In genomic region chr2:126897511-126897910, GRCm38 (mm10) we compare ENCODE assay signal across 21 mouse cellular contexts. TPM values are rescaled to one million over a fixed set of nuclear protein-coding genes. Genes with fewer than 3 reads are reported as not detected.
DNase-seq lines count a peak whose midpoint lies in the region; ATAC-seq and TF ChIP-seq lines count a peak whose summit lies in the region.
"Had no signal": no experiment of that assay in that cellular context is flagged by ENCODE, and none has a peak within 500 bp of the region (broad histone marks: within the 10 kb centered on the region; RNA-seq: fewer than 3 reads in every experiment).

No protein-coding gene starts in this region.

- H3K79me2 ChIP-seq in heart, adult 2 months (replicated peaks; ENCODE audit: control insufficient read depth, insufficient read depth, low read length), result no peaks in the 10 kb centered on the region; the same call in 1 of the 2 replicates

- H3K27ac ChIP-seq in heart, adult 2 months, result peak overlapping the region; percentile 93
- H3K27ac ChIP-seq in heart, embryonic 16.5 days (ENCODE audit: low read length), result peak overlapping the region; percentile 92
- H3K27ac ChIP-seq: left cerebral cortex, adult 2 months; limb, embryonic 12.5 days; midbrain, embryonic 12.5 days; neural tube, embryonic 15.5 days; stomach, embryonic 15.5 days had no signal

- no peak for TF ChIP-seq CTCF in heart, adult 2 months (IDR thresholded peaks at IDR 0.05)

- TF ChIP-seq POLR2A in heart, adult 2 months (IDR thresholded peaks at IDR 0.05; ENCODE audit: insufficient read depth, low read depth, low read length), result peak; percentile 88

- WGBS in heart, adult 2 months, result 69% methylated on average over 9 of the region's 9 CpGs
- WGBS in heart, embryonic 16.5 days, result 53% methylated on average over 9 of the region's 9 CpGs

- peak; percentile 89 for ATAC-seq in heart, embryonic 16.5 days (replicated peaks; ENCODE audit: extremely low read depth, insufficient read depth, low FRiP score)
- ATAC-seq in megakaryocyte-erythroid progenitor cell, adult 5-6 weeks (replicated peaks; ENCODE audit: low FRiP score, low TSS enrichment, poor library complexity, severe bottlenecking), result no peak
- ATAC-seq: CD4-positive, CD25-positive, alpha-beta regulatory T cell, adult 4 months; forebrain, embryonic 14.5 days; hindbrain, embryonic 16.5 days had no signal

- no peaks in the 10 kb centered on the region for H3K9me3 ChIP-seq in heart, embryonic 16.5 days (replicated peaks; ENCODE audit: control insufficient read depth, low read length)
- H3K9me3 ChIP-seq: limb, embryonic 12.5 days; midbrain, embryonic 12.5 days; neural tube, embryonic 15.5 days; stomach, embryonic 15.5 days had no signal

- H3K4me3 ChIP-seq in heart, adult 2 months, result peak overlapping the region; percentile 37
- peak overlapping the region; percentile 23; the same call in 1 of the 2 replicates for H3K4me3 ChIP-seq in heart, embryonic 16.5 days (ENCODE audit: low read length)
- H3K4me3 ChIP-seq: left cerebral cortex, adult 2 months; limb, embryonic 12.5 days; midbrain, embryonic 12.5 days; neural tube, embryonic 15.5 days; stomach, embryonic 15.5 days had no signal

- H3K4me1 ChIP-seq in heart, adult 2 months (ENCODE audit: control insufficient read depth, insufficient read depth, low read length), result no peaks in the 10 kb centered on the region
- 0 out of 2 replicates have a peak, but pooled peaks cover 5% of the 10 kb centered on the region for H3K4me1 ChIP-seq in heart, embryonic 16.5 days (ENCODE audit: control insufficient read depth, insufficient read depth, low read length)
- H3K4me1 ChIP-seq: limb, embryonic 12.5 days; midbrain, embryonic 12.5 days; neural tube, embryonic 15.5 days; stomach, embryonic 15.5 days had no signal

- peak overlapping the region; percentile 43 for H3K4me2 ChIP-seq in heart, embryonic 16.5 days (ENCODE audit: low read depth, low read length)
- H3K4me2 ChIP-seq: limb, embryonic 12.5 days; midbrain, embryonic 12.5 days; neural tube, embryonic 15.5 days; stomach, embryonic 15.5 days had no signal

- peak; percentile 70 for TF ChIP-seq EP300 in heart, adult 2 months (IDR thresholded peaks at IDR 0.05; ENCODE audit: insufficient read depth, low read depth, low read length)

- peak overlapping the region; percentile 64 for H3K9ac ChIP-seq in heart, adult 2 months (ENCODE audit: low read depth, low read length)
- H3K9ac ChIP-seq in heart, embryonic 16.5 days (ENCODE audit: low read length), result peak overlapping the region; percentile 60
- H3K9ac ChIP-seq: limb, embryonic 12.5 days; midbrain, embryonic 12.5 days; neural tube, embryonic 15.5 days; stomach, embryonic 15.5 days had no signal

- DNase-seq in heart, adult 18-20 months, result peak; percentile 68 to 75
- peak in 1 of 2 experiments; percentile 41 for DNase-seq in heart, adult 2 months
- DNase-seq in kidney, adult 9 months, result peak; percentile 83
- no peak for DNase-seq in right cerebral cortex, adult 18-20 months
- DNase-seq in adipocyte (ENCODE audit: low spot score), result no peak
- no peak for DNase-seq in left cerebral cortex, adult 8-10 months (ENCODE audit: low spot score in 2 of 2)
- DNase-seq: adrenal gland, postnatal 25 days; cerebellum, postnatal 10 days; embryo, embryonic 11 days; retina, postnatal 1 day; thymus, postnatal 14 days had no signal

- intact Hi-C loops in heart, adult 2 months (cut with DNase I), result no loop called here

- H3K36me3 ChIP-seq in heart, adult 2 months (ENCODE audit: control insufficient read depth, insufficient read depth, low read length), result peaks cover 2% of the 10 kb centered on the region
- peaks cover 11% of the 10 kb centered on the region for H3K36me3 ChIP-seq in heart, embryonic 16.5 days (ENCODE audit: control insufficient read depth, insufficient read depth)

- H3K27me3 ChIP-seq in heart, adult 2 months (ENCODE audit: control insufficient read depth, insufficient read depth, low read length), result no peaks in the 10 kb centered on the region
- H3K27me3 ChIP-seq in heart, embryonic 16.5 days (ENCODE audit: control insufficient read depth, insufficient read depth, low read length), result no peaks in the 10 kb centered on the region
- H3K27me3 ChIP-seq: limb, embryonic 12.5 days; midbrain, embryonic 12.5 days; neural tube, embryonic 15.5 days; stomach, embryonic 15.5 days had no signal

RNA-seq across cellular contexts. Expression of gene Trpm7, which starts 21.5 kb away (rescaled TPM):
- total RNA-seq in heart, adult 18-20 months (2021), result 10 to 100 TPM; 22.8 to 27.5 TPM
- total RNA-seq in heart, adult 2 months (2021), result 10 to 100 TPM; 24.4 to 26.7 TPM
- 7.5 and 16.2 TPM in 2 replicates for polyA plus RNA-seq in heart, adult 2 months (2012; rRNA removed)
- 42.0 and 45.2 TPM in 2 replicates for polyA plus RNA-seq in heart, embryonic 16.5 days (2015; fragmentation: Nextera tagmentation; extraction: Ambion mirVana)
- 72.4 and 74.8 TPM in 2 replicates for total RNA-seq in megakaryocyte-erythroid progenitor cell, adult 5-6 weeks (2014; fragmentation: Nextera tagmentation)
- total RNA-seq in megakaryocyte-erythroid progenitor cell, adult 5-6 weeks (2017), result 69.3 and 121 TPM in 2 replicates
- total RNA-seq in left cerebral cortex, adult 8-10 months (2022), result 10 to 100 TPM; 34.5 to 41.1 (median 37.3) TPM

RNA-seq across cellular contexts. Expression of gene Sppl2a, which starts 35.5 kb away (rescaled TPM):
- 10 to 100 TPM; 50.5 to 58.0 TPM for total RNA-seq in heart, adult 18-20 months (2021)
- 10 to 100 TPM; 51.5 to 56.4 TPM for total RNA-seq in heart, adult 2 months (2021)
- polyA plus RNA-seq in heart, adult 2 months (2012; rRNA removed), result 17.4 and 37.5 TPM in 2 replicates
- polyA plus RNA-seq in heart, embryonic 16.5 days (2015; fragmentation: Nextera tagmentation; extraction: Ambion mirVana), result 41.5 and 43.6 TPM in 2 replicates
- 40.2 and 44.1 TPM in 2 replicates for total RNA-seq in megakaryocyte-erythroid progenitor cell, adult 5-6 weeks (2014; fragmentation: Nextera tagmentation)
- total RNA-seq in megakaryocyte-erythroid progenitor cell, adult 5-6 weeks (2017), result 36.9 and 41.0 TPM in 2 replicates
- total RNA-seq in left cerebral cortex, adult 8-10 months (2022), result 10 to 100 TPM; 25.7 to 31.8 (median 26.8) TPM

Comparison
In these comparisons a context has a peak if more than half of its experiments do, and no peak if none do; other contexts are left out.
1. DNase-seq: peak in heart, adult 18-20 months (2 of 2) and kidney, adult 9 months (single experiment); none in right cerebral cortex, adult 18-20 months (single experiment), adipocyte (single experiment) and left cerebral cortex, adult 8-10 months (0 of 2).